Mouse (Mus musculus) lung, postnatal 0 days (tissue): ENCODE measurements around the gene Gfm2.

Experiments
- CTCF ChIP-seq: IDR thresholded peaks from 2 replicates; pipeline ENCODE4 v1.5.1; 2016; ENCODE audit warnings: antibody characterized with exemption, mild to moderate bottlenecking
- EP300 ChIP-seq: IDR thresholded peaks from 2 replicates; pipeline ENCODE4 v1.6.1; 2016; ENCODE audit warnings: antibody characterized with exemption, mild to moderate bottlenecking, control low read depth

- TF ChIP-seq EP300: no peak
- no peak for TF ChIP-seq CTCF
Observed at GRCm38 (mm10) chr13:97208112-97208478, 70.4 kb downstream of the Gfm2 start.
